Mouse (Mus musculus): Measurements from ENCODE around the gene Cox18. TPM values are rescaled to one million over a fixed set of nuclear protein-coding genes. Genes with fewer than 3 reads are reported as not detected.

Cox18 gene
- polyA plus RNA-seq (2014; fragmentation: Illumina TruSeq; extraction: RNeasy Lipid Tissue Mini Kit (QIAGEN cat#74804); ENCODE audit: low read depth, low replicate concordance), result 18.2 TPM

DNA sequence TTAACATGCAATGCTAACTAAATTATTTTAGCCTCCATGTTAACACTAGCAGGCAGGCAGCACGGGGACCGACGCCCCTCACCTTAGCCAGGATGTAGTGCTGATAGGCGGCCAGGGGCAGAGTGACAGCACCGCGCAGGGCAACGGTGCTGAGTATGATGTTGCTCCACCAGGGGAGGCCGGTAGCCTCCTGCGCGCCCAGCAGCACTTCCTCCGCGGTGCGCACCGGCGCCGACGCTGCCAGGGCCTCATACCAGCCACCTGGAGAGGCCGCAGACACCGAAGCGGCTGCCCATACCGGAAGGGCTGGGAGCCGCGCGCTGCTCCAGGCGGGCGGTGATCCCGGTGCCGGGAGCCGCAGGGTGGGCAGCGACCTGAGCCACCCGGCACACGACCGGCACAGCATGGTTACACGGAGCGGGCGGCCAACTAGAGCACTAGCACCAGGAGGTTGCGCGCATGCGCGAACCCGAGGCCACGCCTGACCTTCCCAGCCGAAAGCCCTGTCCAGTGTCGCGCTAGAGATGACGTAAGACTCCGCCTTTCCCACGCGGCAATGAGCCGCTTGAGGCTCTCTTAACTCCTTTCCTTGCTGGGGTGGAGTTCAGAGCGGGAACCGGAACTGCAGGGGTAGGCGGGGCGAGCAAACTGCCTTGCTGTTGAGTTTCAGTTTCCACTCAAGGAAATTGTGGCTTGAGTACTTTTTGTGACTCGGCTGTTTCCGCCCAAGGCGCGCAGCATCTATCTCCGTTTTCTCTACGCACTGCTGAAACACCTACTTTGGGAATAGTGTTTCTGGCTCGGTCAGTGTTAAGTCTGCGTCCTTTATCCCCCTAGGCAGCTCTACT is at the start of gene Cox18:
Gene Cox18 (minus strand): TSS at position 468 of the 848 bp plus-strand sequence.

Other genes with a start within 250 kb of the Cox18 start
- 35.6 TPM for gene Ankrd17, start 142.6 kb upstream of the Cox18 start, polyA plus RNA-seq (2014; fragmentation: Illumina TruSeq; extraction: RNeasy Lipid Tissue Mini Kit (QIAGEN cat#74804); ENCODE audit: low read depth, low replicate concordance)
- 5.1 TPM for gene Gm9958, start 143.2 kb upstream of the Cox18 start, polyA plus RNA-seq (2014; fragmentation: Illumina TruSeq; extraction: RNeasy Lipid Tissue Mini Kit (QIAGEN cat#74804); ENCODE audit: low read depth, low replicate concordance)
- gene Alb, start 236.9 kb upstream of the Cox18 start, polyA plus RNA-seq (2014; fragmentation: Illumina TruSeq; extraction: RNeasy Lipid Tissue Mini Kit (QIAGEN cat#74804); ENCODE audit: low read depth, low replicate concordance), result 3.9 TPM

Measured in adipose tissue, adult 10 weeks (tissue).